Mouse (Mus musculus): ENCODE measurements at regions not wholly inside any gene's neighbourhood (a gene's known extent, or its start where the extent isn't known, plus 50 kb on each side); places are given as distances from the start of the nearest gene placed in this dataset.
"Not testable (repeated sequence)": the region's sequence is repeated elsewhere in the genome, so short reads cannot be mapped to it uniquely, and the experiment has no call there.

DNA sequence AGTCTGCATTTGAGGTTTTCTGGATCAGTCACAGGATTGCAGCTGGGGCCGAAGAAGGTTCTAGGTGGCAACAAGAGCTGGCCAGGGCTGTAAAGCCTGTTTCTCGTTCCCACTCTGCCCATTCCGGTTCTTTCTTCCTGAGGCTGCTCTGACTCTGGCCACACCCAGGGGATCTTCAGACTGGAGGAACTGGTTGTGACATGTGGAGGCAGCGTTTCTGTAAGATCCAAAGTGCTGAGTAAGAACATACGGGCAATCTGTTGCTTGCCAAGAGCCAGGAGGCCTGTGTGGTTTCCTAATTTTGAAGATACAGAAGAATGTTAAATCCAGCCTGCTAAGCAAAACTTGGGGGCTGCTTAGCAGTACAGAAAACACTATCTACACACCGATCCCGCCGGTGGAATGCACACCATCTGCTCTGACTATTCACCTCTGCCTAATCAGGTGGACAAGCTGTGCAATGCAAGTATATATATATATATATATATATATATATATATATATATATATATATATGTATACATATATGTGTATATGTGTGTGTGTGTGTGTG is 99.3 kb upstream of the Bmp2k start:
- ATAC-seq (ENCODE audit: low read depth) (peak; percentile 80), DNase-seq (no peak)

DNA sequence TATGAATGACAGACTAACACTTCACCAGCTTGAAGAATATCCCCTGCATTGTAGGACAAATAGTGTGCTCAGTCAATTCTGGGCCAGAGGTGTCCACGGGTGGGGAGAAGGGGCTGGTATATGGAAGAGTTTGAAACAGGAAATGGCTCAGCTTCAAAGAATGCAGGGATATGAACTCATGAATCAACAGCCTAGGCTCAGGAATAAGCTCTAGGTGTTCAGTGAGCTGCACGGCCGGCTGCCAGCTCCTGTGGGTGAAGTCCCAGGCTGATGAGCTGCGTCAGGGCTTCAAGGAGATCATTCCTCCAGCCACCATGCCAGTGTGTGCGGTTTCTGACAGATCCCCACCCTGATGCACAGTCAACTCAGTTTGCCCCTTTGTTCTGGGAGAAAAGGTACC is 98.8 kb upstream of the Bmp2k start:
- no peaks in the 10 kb centered on the region for H3K9me3 ChIP-seq (replicated peaks)
- ATAC-seq (ENCODE audit: low read depth) (no peak), DNase-seq (no peak)
- peaks cover 2% of the 10 kb centered on the region; the same call in 1 of the 2 replicates for H3K27me3 ChIP-seq
- no peak overlapping the region for H3K9ac ChIP-seq
- no peaks in the 10 kb centered on the region for H3K36me3 ChIP-seq
- peaks cover 21% of the 10 kb centered on the region for H3K4me1 ChIP-seq (replicated peaks)
- no peak overlapping the region for H3K4me3 ChIP-seq (replicated peaks)
- 54% methylated on average over 5 of the region's 5 CpGs for WGBS (ENCODE audit: insufficient replicate concordance)
- 0 out of 2 replicates have a peak overlapping the region, but pooled peaks have one; percentile 18 for H3K27ac ChIP-seq
- H3K4me2 ChIP-seq, result no peak overlapping the region

More for the DNA sequence above, 99.3 kb upstream of the Bmp2k start:
- Histone ChIP-seq H3K27me3 (peaks cover 2% of the 10 kb centered on the region; the same call in 1 of the 2 replicates), H3K27ac (no peak overlapping the region), H3K4me3 (replicated peaks) (no peak overlapping the region), H3K9me3 (replicated peaks) (no peaks in the 10 kb centered on the region), H3K36me3 (no peaks in the 10 kb centered on the region), H3K4me2 (0 out of 2 replicates have a peak overlapping the region, but pooled peaks have one; percentile 10), H3K4me1 (replicated peaks) (peaks cover 21% of the 10 kb centered on the region), H3K9ac (peak overlapping the region; percentile 28; the same call in 1 of the 2 replicates)
- WGBS (ENCODE audit: insufficient replicate concordance), result 20% methylated on average over 8 of the region's 8 CpGs

- peak; percentile 59 for ATAC-seq (ENCODE audit: low read depth)
- H3K4me2 ChIP-seq, result peak overlapping the region; percentile 29
- H3K4me3 ChIP-seq (replicated peaks), result no peak overlapping the region
- 31% methylated on average over 17 of the region's 17 CpGs for WGBS (ENCODE audit: insufficient replicate concordance)
- H3K9me3 ChIP-seq (replicated peaks), result no peaks in the 10 kb centered on the region
- H3K4me1 ChIP-seq (replicated peaks), result peaks cover 42% of the 10 kb centered on the region
- H3K27ac ChIP-seq, result no peak overlapping the region
- H3K9ac ChIP-seq, result peak overlapping the region; percentile 52; the same call in 1 of the 2 replicates
- no peaks in the 10 kb centered on the region for H3K27me3 ChIP-seq
- H3K36me3 ChIP-seq, result no peaks in the 10 kb centered on the region
- no peak for DNase-seq
Observed at GRCm38 (mm10) chr5:96905572-96906271, 91.8 kb upstream of the Bmp2k start.

DNA sequence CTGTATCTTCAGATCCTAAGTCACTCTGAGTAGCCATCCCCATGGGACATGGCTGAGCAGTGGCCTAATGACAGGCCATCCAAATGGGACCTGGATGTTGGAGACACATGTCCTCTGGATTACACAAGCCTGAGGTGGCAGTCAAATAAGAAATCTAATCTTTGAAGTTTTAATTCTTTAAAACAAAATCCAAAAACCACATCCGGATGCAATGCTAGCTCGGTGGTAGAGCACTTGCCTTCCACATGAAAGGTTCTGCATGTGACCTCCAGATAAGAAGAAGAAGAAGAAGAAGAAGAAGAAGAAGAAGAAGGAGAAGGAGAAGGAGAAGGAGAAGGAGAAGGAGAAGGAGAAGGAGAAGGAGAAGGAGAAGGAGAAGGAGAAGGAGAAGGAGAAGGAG is 89.1 kb upstream of the Bmp2k start:
- H3K9ac ChIP-seq; H3K36me3 ChIP-seq; ATAC-seq (ENCODE audit: low read depth); H3K4me3 ChIP-seq (replicated peaks); H3K27ac ChIP-seq; H3K4me2 ChIP-seq; H3K9me3 ChIP-seq (replicated peaks); H3K27me3 ChIP-seq; DNase-seq: not testable (repeated sequence)
- WGBS (ENCODE audit: insufficient replicate concordance), result 63% methylated on average over 2 of the region's 2 CpGs
- peaks cover 66% of the 10 kb centered on the region for H3K4me1 ChIP-seq (replicated peaks)

GRCm38 (mm10) chr5:96909218-96909617 is 88.3 kb upstream of the Bmp2k start:
- Histone ChIP-seq H3K9me3 (replicated peaks) (no peaks in the 10 kb centered on the region), H3K9ac (peak overlapping the region; percentile 42; the same call in 1 of the 2 replicates), H3K4me3 (replicated peaks) (no peak overlapping the region), H3K4me2 (no peak overlapping the region), H3K36me3 (no peaks in the 10 kb centered on the region), H3K27ac (peak overlapping the region; percentile 94), H3K4me1 (replicated peaks) (peaks cover 75% of the 10 kb centered on the region), H3K27me3 (no peaks in the 10 kb centered on the region)
- ATAC-seq (ENCODE audit: low read depth) (no peak), DNase-seq (no peak)
- 58% methylated on average over 6 of the region's 6 CpGs for WGBS (ENCODE audit: insufficient replicate concordance)

- Histone ChIP-seq H3K4me2 (peak overlapping the region; percentile 63), H3K27me3 (no peaks in the 10 kb centered on the region), H3K9ac (peak overlapping the region; percentile 73), H3K9me3 (replicated peaks) (no peaks in the 10 kb centered on the region), H3K36me3 (no peaks in the 10 kb centered on the region), H3K4me1 (replicated peaks) (peaks cover 82% of the 10 kb centered on the region), H3K27ac (peak overlapping the region; percentile 94), H3K4me3 (replicated peaks) (peak overlapping the region; percentile 45)
- WGBS (ENCODE audit: insufficient replicate concordance), result 14% methylated on average over 13 of the region's 13 CpGs
- ATAC-seq (ENCODE audit: low read depth) (peak; percentile 86), DNase-seq (peak; percentile 56)
Observed at GRCm38 (mm10) chr5:96911550-96912253, 85.8 kb upstream of the Bmp2k start.

DNA sequence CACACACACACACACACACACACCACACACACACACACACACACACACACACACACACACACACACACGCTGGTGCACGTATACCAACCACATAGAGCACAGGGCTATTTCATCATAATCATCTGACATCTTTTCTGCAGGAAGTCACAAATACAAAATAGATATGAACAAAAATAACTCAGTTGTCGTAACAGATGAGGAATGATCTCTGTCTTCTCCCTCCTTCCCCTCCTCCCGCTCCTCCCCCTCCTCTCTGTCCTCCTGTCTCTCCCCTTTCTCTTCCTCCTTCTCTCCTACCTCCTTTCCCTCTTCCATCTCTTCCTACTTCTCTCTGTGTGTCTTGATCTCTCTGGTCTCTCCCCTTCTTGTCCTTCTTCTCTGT is 85.2 kb upstream of the Bmp2k start:
- ATAC-seq (ENCODE audit: low read depth) (no peak), DNase-seq (no peak)
- Histone ChIP-seq H3K4me2 (peak overlapping the region; percentile 63), H3K36me3 (no peaks in the 10 kb centered on the region), H3K27me3 (no peaks in the 10 kb centered on the region), H3K9ac (peak overlapping the region; percentile 73), H3K27ac (peak overlapping the region; percentile 94), H3K4me3 (replicated peaks) (no peak overlapping the region), H3K4me1 (replicated peaks) (peaks cover 82% of the 10 kb centered on the region), H3K9me3 (replicated peaks) (no peaks in the 10 kb centered on the region)
- 21% methylated on average over 4 of the region's 4 CpGs for WGBS (ENCODE audit: insufficient replicate concordance)

- H3K9ac ChIP-seq, result peak overlapping the region; percentile 73
- H3K36me3 ChIP-seq, result no peaks in the 10 kb centered on the region
- H3K9me3 ChIP-seq (replicated peaks), result no peaks in the 10 kb centered on the region
- H3K4me3 ChIP-seq (replicated peaks), result 0 out of 2 replicates have a peak overlapping the region, but pooled peaks have one; percentile 0
- no peaks in the 10 kb centered on the region for H3K27me3 ChIP-seq
- H3K27ac ChIP-seq, result peak overlapping the region; percentile 94
- peak overlapping the region; percentile 63 for H3K4me2 ChIP-seq
- no peak for ATAC-seq (ENCODE audit: low read depth)
- 15% methylated on average over 4 of the region's 4 CpGs for WGBS (ENCODE audit: insufficient replicate concordance)
- DNase-seq, result no peak
- H3K4me1 ChIP-seq (replicated peaks), result peaks cover 86% of the 10 kb centered on the region
Observed at GRCm38 (mm10) chr5:96912781-96913180, 84.7 kb upstream of the Bmp2k start.

DNA sequence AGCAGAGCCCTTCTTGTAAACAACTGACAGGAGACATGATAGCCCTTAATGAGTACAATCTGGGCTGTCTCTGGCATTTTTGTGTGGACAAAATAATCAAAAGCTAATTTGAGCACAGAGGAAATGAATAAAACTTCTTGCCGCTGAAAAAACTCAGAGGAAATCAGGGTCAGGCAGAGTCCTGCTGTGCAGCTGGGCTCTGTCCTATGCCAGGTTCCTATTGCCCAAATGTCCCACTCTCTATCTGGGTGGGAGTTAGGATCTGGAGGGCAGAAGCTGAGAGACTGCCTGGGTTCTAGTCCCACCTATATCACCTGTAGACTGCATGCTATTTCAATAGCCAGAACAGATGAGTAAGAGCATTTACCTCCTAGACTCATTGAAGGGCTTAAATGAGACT is 83.8 kb upstream of the Bmp2k start:
- WGBS (ENCODE audit: insufficient replicate concordance), result 58% methylated on average over 1 of the region's 1 CpGs
- Histone ChIP-seq H3K36me3 (no peaks in the 10 kb centered on the region), H3K9me3 (replicated peaks) (no peaks in the 10 kb centered on the region), H3K9ac (peak overlapping the region; percentile 73), H3K27ac (peak overlapping the region; percentile 94), H3K4me1 (replicated peaks) (peaks cover 96% of the 10 kb centered on the region), H3K4me3 (replicated peaks) (no peak overlapping the region), H3K27me3 (no peaks in the 10 kb centered on the region), H3K4me2 (no peak overlapping the region)
- ATAC-seq (ENCODE audit: low read depth) (no peak), DNase-seq (no peak)

DNA sequence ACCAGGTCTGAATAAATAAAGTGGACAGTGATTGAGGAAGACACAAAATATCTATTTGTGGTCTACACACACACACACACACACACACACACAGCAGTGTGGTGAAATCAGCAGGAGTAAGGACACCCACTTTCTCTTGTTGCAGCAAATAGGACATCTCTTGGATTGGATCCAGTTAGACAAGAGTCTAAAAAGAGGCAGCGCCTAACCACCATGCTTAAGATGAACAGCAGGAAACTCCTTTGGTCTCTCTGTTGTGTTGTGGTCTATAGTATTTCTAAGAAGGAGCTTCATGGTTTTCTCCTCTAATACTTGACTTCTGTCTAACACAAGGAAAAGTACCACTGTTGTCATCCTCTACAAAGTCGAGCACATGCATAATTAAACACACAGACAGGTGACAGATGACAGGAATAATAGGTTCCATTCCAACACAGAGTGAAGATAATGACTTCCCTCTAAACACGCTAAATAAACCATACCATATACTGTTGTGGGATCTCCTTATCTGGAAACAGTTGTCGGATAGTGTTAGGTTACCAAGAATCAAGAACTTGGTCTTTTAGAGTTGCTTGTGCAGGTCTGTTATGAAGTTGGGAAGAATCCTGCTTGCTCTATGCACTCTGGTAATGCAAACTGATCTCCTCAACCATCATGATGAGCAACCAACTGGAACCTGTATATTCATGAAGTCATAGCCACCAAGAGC is 82.6 kb upstream of the Bmp2k start:
- H3K4me3 ChIP-seq (replicated peaks), result no peak overlapping the region
- H3K9me3 ChIP-seq (replicated peaks), result no peaks in the 10 kb centered on the region
- H3K4me1 ChIP-seq (replicated peaks), result peaks cover 93% of the 10 kb centered on the region
- 41% methylated on average over 4 of the region's 4 CpGs for WGBS (ENCODE audit: insufficient replicate concordance)
- H3K36me3 ChIP-seq, result no peaks in the 10 kb centered on the region
- H3K4me2 ChIP-seq, result no peak overlapping the region
- no peak for DNase-seq
- H3K27me3 ChIP-seq, result no peaks in the 10 kb centered on the region
- H3K9ac ChIP-seq, result 0 out of 2 replicates have a peak overlapping the region, but pooled peaks have one; percentile 73
- peak overlapping the region; percentile 94 for H3K27ac ChIP-seq
- no peak for ATAC-seq (ENCODE audit: low read depth)

- 60% methylated on average over 6 of the region's 6 CpGs for WGBS (ENCODE audit: insufficient replicate concordance)
- Histone ChIP-seq H3K9me3 (replicated peaks) (no peaks in the 10 kb centered on the region), H3K9ac (0 out of 2 replicates have a peak overlapping the region, but pooled peaks have one; percentile 20), H3K27me3 (no peaks in the 10 kb centered on the region), H3K4me3 (replicated peaks) (no peak overlapping the region), H3K4me1 (replicated peaks) (peaks cover 95% of the 10 kb centered on the region), H3K4me2 (no peak overlapping the region), H3K36me3 (no peaks in the 10 kb centered on the region), H3K27ac (peak overlapping the region; percentile 94)
- ATAC-seq (ENCODE audit: low read depth) (no peak), DNase-seq (no peak)
Observed at GRCm38 (mm10) chr5:96916897-96917296, 80.6 kb upstream of the Bmp2k start.
